Mouse (Mus musculus) lung, postnatal 0 days (tissue): ENCODE results near the gene Ncam1.

Source experiments
- CTCF ChIP-seq: IDR thresholded peaks from 2 replicates; pipeline ENCODE4 v1.5.1; 2016; ENCODE audit warnings: antibody characterized with exemption, mild to moderate bottlenecking
- EP300 ChIP-seq: IDR thresholded peaks from 2 replicates; pipeline ENCODE4 v1.6.1; 2016; ENCODE audit warnings: antibody characterized with exemption, mild to moderate bottlenecking, control low read depth

- no peak for TF ChIP-seq CTCF
- no peak for TF ChIP-seq EP300
These were observed 21.6 kb downstream of the Ncam1 start for GRCm38 (mm10) chr9:49777015-49777637.
